Mouse (Mus musculus) heart, postnatal 0 days (tissue): ENCODE measurements around the gene Kif18b.

ENCODE experiments used
- CTCF ChIP-seq: IDR thresholded peaks from 2 replicates; pipeline ENCODE4 v1.5.1; 2016; ENCODE audit warnings: antibody characterized with exemption, control low read depth, low read depth
- EP300 ChIP-seq: IDR thresholded peaks from 2 replicates; pipeline ENCODE4 v1.6.1; 2016; ENCODE audit warnings: antibody characterized with exemption, low read depth

DNA sequence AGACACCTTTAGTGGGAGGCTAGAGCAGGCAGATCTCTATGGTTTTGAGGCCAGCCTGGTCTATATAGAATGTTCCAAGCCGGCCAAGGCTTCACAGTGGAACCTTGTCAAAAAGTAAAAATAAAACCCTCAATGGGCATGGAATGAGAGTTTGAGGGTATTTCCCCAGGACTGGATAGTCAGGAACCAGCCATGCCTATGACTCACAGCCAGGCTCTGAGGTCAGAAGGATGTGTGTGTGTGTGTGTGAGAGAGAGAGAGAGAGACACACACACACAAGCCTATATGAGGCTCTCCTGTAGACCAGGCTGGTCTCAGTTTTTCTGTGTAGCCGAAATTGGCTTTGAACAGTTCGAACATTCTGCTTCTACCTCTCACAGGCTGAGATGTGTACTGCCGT is 30.2 kb downstream of the Kif18b start:
- TF ChIP-seq CTCF (no peak), EP300 (no peak)
